Comparison of ENCODE assay signal across 20 mouse cellular contexts in the genomic region with DNA sequence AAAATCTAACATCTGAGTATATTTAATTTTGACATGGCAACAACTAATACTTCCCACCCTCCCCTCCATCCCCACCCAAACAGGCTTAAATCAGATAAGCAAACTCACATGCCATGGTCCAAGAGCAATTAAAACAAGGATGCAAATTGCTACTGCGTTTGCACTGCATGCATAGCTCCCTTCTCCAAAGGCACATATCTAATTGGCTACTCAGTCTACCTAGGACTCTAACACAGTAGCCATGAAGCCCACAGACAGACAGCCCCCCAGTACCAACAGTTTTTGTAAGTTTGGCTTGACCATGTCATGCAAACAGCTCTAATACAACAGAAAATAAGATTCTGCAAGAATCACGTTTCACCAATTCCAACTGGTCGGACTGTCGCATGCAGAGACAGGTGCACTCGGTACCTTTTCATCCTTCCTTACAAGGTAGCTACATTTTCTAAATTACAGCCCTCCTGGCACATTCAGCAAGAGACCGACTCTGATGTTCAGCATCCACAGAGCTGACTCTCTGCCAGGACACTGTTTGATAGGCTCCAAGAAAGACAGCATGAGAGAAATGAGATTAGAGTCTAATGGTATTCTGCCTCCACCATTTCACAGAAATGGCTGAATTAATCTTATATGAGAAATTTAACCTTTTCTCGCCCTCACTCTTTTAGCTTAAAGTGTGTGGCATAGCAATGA. TPM values are rescaled to one million over a fixed set of nuclear protein-coding genes. Genes with fewer than 3 reads are reported as not detected.
A peak's percentile ranks its signal among the peaks of the same experiment; 100 is the strongest.
DNase-seq lines count a peak whose midpoint lies in the region; ATAC-seq and TF ChIP-seq lines count a peak whose summit lies in the region.
"Had no signal": no experiment of that assay in that cellular context is flagged by ENCODE, and none has a peak within 500 bp of the region (broad histone marks: within the 10 kb centered on the region; RNA-seq: fewer than 3 reads in every experiment).

No protein-coding gene starts in this region.

- TF ChIP-seq CTCF in G1E (IDR thresholded peaks at IDR 0.05; ENCODE audit: low read depth, low read length): no peak
- TF ChIP-seq CTCF in cortical plate, adult 2 months (IDR thresholded peaks at IDR 0.05; ENCODE audit: extremely low read depth, insufficient read depth, low read length): no peak
- no peak for TF ChIP-seq CTCF in kidney, adult 2 months (conservative IDR thresholded peaks at IDR 0.05; ENCODE audit: insufficient read depth, insufficient read length, low read depth, low read length)

- 0 out of 2 replicates have a peak overlapping the region, but pooled peaks have one; percentile 9 for H3K9ac ChIP-seq in hindbrain, embryonic 13.5 days
- H3K9ac ChIP-seq in hindbrain, embryonic 11.5 days (ENCODE audit: low read depth, low read length): no peak overlapping the region
- H3K9ac ChIP-seq: embryonic facial prominence, embryonic 12.5 days; kidney, embryonic 15.5 days; limb, embryonic 12.5 days; liver, embryonic 15.5 days; midbrain, embryonic 12.5 days; neural tube, embryonic 12.5 days; stomach, embryonic 15.5 days had no signal

- no peaks in the 10 kb centered on the region for H3K27me3 ChIP-seq in hindbrain, embryonic 13.5 days
- H3K27me3 ChIP-seq in hindbrain, embryonic 11.5 days (ENCODE audit: control insufficient read depth, insufficient read depth, low read length): no peaks in the 10 kb centered on the region
- peaks cover 7% of the 10 kb centered on the region for H3K27me3 ChIP-seq in G1E (ENCODE audit: insufficient read depth, low read length)
- no peaks in the 10 kb centered on the region for H3K27me3 ChIP-seq in kidney, adult 2 months (replicated peaks; ENCODE audit: control insufficient read depth, insufficient read depth, low read length)
- H3K27me3 ChIP-seq: embryonic facial prominence, embryonic 12.5 days; kidney, embryonic 15.5 days; limb, embryonic 12.5 days; liver, embryonic 15.5 days; midbrain, embryonic 12.5 days; neural tube, embryonic 12.5 days; stomach, embryonic 15.5 days had no signal

- peak overlapping the region; percentile 31; the same call in 1 of the 2 replicates for H3K4me2 ChIP-seq in hindbrain, embryonic 13.5 days
- no peak overlapping the region for H3K4me2 ChIP-seq in hindbrain, embryonic 11.5 days (replicated peaks; ENCODE audit: low read depth, low read length)
- H3K4me2 ChIP-seq: embryonic facial prominence, embryonic 12.5 days; kidney, embryonic 15.5 days; limb, embryonic 12.5 days; liver, embryonic 15.5 days; midbrain, embryonic 12.5 days; neural tube, embryonic 12.5 days; stomach, embryonic 15.5 days had no signal

- no peak overlapping the region for H3K4me3 ChIP-seq in hindbrain, embryonic 13.5 days
- H3K4me3 ChIP-seq in hindbrain, embryonic 11.5 days (ENCODE audit: low read depth, low read length): no peak overlapping the region
- no peak overlapping the region for H3K4me3 ChIP-seq in G1E (ENCODE audit: low read depth, low read length)
- peak overlapping the region; percentile 41 for H3K4me3 ChIP-seq in cortical plate, adult 2 months (ENCODE audit: insufficient read depth, low read length)
- H3K4me3 ChIP-seq in kidney, adult 2 months (ENCODE audit: insufficient read depth, low read depth, low read length): no peak overlapping the region
- H3K4me3 ChIP-seq: embryonic facial prominence, embryonic 12.5 days; kidney, embryonic 15.5 days; limb, embryonic 12.5 days; liver, embryonic 15.5 days; midbrain, embryonic 12.5 days; neural tube, embryonic 12.5 days; stomach, embryonic 15.5 days had no signal

- no peak for DNase-seq in hindbrain, embryonic 11.5 days (ENCODE audit: low spot score)
- peak; percentile 2 for DNase-seq in G1E (ENCODE audit: low spot score)
- DNase-seq in brain, adult 2 months (ENCODE audit: low read depth, low spot score): peak; percentile 80
- no peak for DNase-seq in kidney, adult 2 months
- DNase-seq in kidney, adult 8-10 months: no peak
- DNase-seq: adrenal gland, adult 8-10 months; heart, adult 18-20 months; lung, postnatal 36 days; spleen, adult 18-20 months had no signal

- ATAC-seq in hindbrain, embryonic 13.5 days (ENCODE audit: low FRiP score): no peak
- ATAC-seq in hindbrain, embryonic 11.5 days (ENCODE audit: low FRiP score): no peak
- no peak for ATAC-seq in G1E (ENCODE audit: extremely low read depth, insufficient number of reproducible peaks, low FRiP score, poor library complexity, severe bottlenecking)
- ATAC-seq: CD4-positive, CD25-positive, alpha-beta regulatory T cell, adult 4 months; inflammation-experienced regulatory T-cells, adult 6 months had no signal

- 79% methylated on average over 7 of the region's 7 CpGs for WGBS in hindbrain, embryonic 13.5 days
- 81% methylated on average over 7 of the region's 7 CpGs for WGBS in hindbrain, embryonic 11.5 days
- WGBS in kidney, adult 2 months: 78% methylated on average over 7 of the region's 7 CpGs

- no peaks in the 10 kb centered on the region for H3K9me3 ChIP-seq in hindbrain, embryonic 13.5 days
- no peaks in the 10 kb centered on the region for H3K9me3 ChIP-seq in hindbrain, embryonic 11.5 days (ENCODE audit: control insufficient read depth, low read length)
- H3K9me3 ChIP-seq in G1E (replicated peaks): no peaks in the 10 kb centered on the region
- H3K9me3 ChIP-seq: embryonic facial prominence, embryonic 12.5 days; kidney, embryonic 15.5 days; limb, embryonic 12.5 days; liver, embryonic 15.5 days; midbrain, embryonic 12.5 days; neural tube, embryonic 12.5 days; stomach, embryonic 15.5 days had no signal

- TF ChIP-seq POLR2A in cortical plate, adult 2 months (IDR thresholded peaks at IDR 0.05; ENCODE audit: extremely low read depth, insufficient read depth, low read length): no peak
- no peak for TF ChIP-seq POLR2A in kidney, adult 2 months (IDR thresholded peaks at IDR 0.05; ENCODE audit: low read depth, low read length)

- H3K36me3 ChIP-seq in hindbrain, embryonic 13.5 days: no peaks in the 10 kb centered on the region
- no peaks in the 10 kb centered on the region for H3K36me3 ChIP-seq in hindbrain, embryonic 11.5 days (ENCODE audit: control insufficient read depth, insufficient read depth, low read length)
- H3K36me3 ChIP-seq in G1E (replicated peaks): no peaks in the 10 kb centered on the region
- H3K36me3 ChIP-seq in kidney, adult 2 months (ENCODE audit: control insufficient read depth, insufficient read depth, low read length): no peaks in the 10 kb centered on the region
- H3K36me3 ChIP-seq: embryonic facial prominence, embryonic 12.5 days; kidney, embryonic 15.5 days; limb, embryonic 12.5 days; liver, embryonic 15.5 days; midbrain, embryonic 12.5 days; neural tube, embryonic 12.5 days; stomach, embryonic 15.5 days had no signal

- peaks cover 6% of the 10 kb centered on the region; the same call in 1 of the 2 replicates for H3K4me1 ChIP-seq in hindbrain, embryonic 13.5 days (replicated peaks)
- no peaks in the 10 kb centered on the region for H3K4me1 ChIP-seq in hindbrain, embryonic 11.5 days (replicated peaks; ENCODE audit: control insufficient read depth, insufficient read depth, low read length)
- H3K4me1 ChIP-seq in G1E (ENCODE audit: insufficient read depth, low read depth, low read length): no peaks in the 10 kb centered on the region
- H3K4me1 ChIP-seq in cortical plate, adult 2 months (ENCODE audit: control insufficient read depth, insufficient read depth, low read length): no peaks in the 10 kb centered on the region
- H3K4me1 ChIP-seq in kidney, adult 2 months (ENCODE audit: control insufficient read depth, insufficient read depth, low read length): no peaks in the 10 kb centered on the region
- H3K4me1 ChIP-seq: embryonic facial prominence, embryonic 12.5 days; kidney, embryonic 15.5 days; limb, embryonic 12.5 days; liver, embryonic 15.5 days; midbrain, embryonic 12.5 days; neural tube, embryonic 12.5 days; stomach, embryonic 15.5 days had no signal

- peak overlapping the region; percentile 64 for H3K27ac ChIP-seq in hindbrain, embryonic 13.5 days
- H3K27ac ChIP-seq in hindbrain, embryonic 11.5 days (ENCODE audit: low read depth, low read length): no peak overlapping the region
- H3K27ac ChIP-seq in cortical plate, adult 2 months (ENCODE audit: insufficient read depth, low read length): peak overlapping the region; percentile 43
- no peak overlapping the region for H3K27ac ChIP-seq in kidney, adult 2 months (ENCODE audit: insufficient read depth, low read depth, low read length)
- H3K27ac ChIP-seq: embryonic facial prominence, embryonic 12.5 days; kidney, embryonic 15.5 days; limb, embryonic 12.5 days; liver, embryonic 15.5 days; midbrain, embryonic 12.5 days; neural tube, embryonic 12.5 days; stomach, embryonic 15.5 days had no signal

RNA-seq across cellular contexts. Expression of a gene that starts 44.6 kb away (rescaled TPM):
- polyA plus RNA-seq in hindbrain, embryonic 13.5 days (2015; fragmentation: Nextera tagmentation; extraction: Ambion mirVana): 36.6 and 39.4 TPM in 2 replicates
- 14.3 and 18.5 TPM in 2 replicates for polyA plus RNA-seq in hindbrain, embryonic 11.5 days (2014; fragmentation: Nextera tagmentation; extraction: Ambion mirVana)
- total RNA-seq in G1E (2014; fragmentation: Nextera tagmentation) (2.6 TPM in 1 of 2 replicates, not detected in the other), G1E (2017) (0.12 and 0.55 TPM in 2 replicates)
- polyA plus RNA-seq in G1E (2012): 0.06 TPM in 1 of 2 replicates, not detected in the other
- 123 and 124 TPM in 2 replicates for polyA plus RNA-seq in cortical plate, adult 2 months (2012; rRNA removed)
- polyA plus RNA-seq in kidney, adult 2 months (2012; rRNA removed): 1.1 and 1.2 TPM in 2 replicates

Comparison
In these comparisons a context has a peak if more than half of its experiments do, and no peak if none do; other contexts are left out.
1. H3K27ac ChIP-seq: peak in hindbrain, embryonic 13.5 days (single experiment) and cortical plate, adult 2 months (single experiment); none in hindbrain, embryonic 11.5 days (single experiment) and kidney, adult 2 months (single experiment).
2. DNase-seq: peak in G1E (single experiment) and brain, adult 2 months (single experiment); none in hindbrain, embryonic 11.5 days (single experiment), kidney, adult 2 months (single experiment) and kidney, adult 8-10 months (0 of 2).